Mouse (Mus musculus): ENCODE results near the gene Sf3b1.

DNA sequence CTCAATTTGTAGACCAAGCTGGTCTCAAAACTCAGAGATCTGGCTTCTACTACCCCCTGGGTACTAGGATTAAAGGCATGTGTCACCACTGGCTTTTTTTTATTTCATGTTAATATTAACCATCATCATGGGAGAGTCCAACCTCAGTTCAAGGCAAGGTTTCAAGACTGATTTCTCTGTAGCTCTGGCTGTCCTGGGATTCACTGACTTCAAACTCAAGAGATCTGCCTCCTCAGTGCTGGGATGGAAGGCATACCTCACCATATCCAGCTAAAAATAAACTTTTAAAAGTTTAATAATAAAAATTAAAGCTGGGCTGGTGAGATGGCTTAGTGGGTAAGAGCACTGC, 49.1 kb upstream of the Sf3b1 start:
- TF ChIP-seq CTCF (IDR thresholded peaks at IDR 0.05; ENCODE audit: low read depth, low read length) (no peak), POLR2A (IDR thresholded peaks at IDR 0.05; ENCODE audit: extremely low read depth, insufficient read depth, low read length) (no peak)

All from liver, adult 2 months (tissue).